Mouse (Mus musculus): ENCODE data around the gene Gm11492.
A peak's percentile ranks its signal among the peaks of the same experiment; 100 is the strongest.

Gene Gm11492

GRCm38 (mm10) chr11:87578963-87579601 lies 12.6 kb downstream of the Gm11492 start:
- no peak for DNase-seq (ENCODE audit: low read depth, low spot score)

DNA sequence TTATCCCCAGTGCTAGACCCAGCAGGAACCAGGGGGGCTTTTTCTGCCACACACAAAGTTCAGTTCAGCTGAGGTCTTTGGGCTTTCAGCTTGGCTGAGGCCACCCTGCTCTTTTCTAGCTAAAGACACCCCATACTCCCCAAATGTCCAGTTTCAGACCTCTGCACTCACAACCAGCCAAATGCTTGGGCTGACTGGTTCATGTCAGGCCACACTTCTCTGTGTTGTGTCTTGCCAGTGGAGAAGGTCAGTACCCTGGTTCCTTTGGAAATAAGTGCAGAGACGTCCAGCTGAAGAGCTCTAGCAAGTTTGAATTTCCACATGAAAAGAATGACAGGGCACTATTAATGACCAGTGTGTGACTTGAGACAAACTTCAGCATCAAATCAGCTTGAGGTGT lies 13.3 kb downstream of the Gm11492 start:
- DNase-seq (ENCODE audit: low read depth, low spot score), result no peak

DNA sequence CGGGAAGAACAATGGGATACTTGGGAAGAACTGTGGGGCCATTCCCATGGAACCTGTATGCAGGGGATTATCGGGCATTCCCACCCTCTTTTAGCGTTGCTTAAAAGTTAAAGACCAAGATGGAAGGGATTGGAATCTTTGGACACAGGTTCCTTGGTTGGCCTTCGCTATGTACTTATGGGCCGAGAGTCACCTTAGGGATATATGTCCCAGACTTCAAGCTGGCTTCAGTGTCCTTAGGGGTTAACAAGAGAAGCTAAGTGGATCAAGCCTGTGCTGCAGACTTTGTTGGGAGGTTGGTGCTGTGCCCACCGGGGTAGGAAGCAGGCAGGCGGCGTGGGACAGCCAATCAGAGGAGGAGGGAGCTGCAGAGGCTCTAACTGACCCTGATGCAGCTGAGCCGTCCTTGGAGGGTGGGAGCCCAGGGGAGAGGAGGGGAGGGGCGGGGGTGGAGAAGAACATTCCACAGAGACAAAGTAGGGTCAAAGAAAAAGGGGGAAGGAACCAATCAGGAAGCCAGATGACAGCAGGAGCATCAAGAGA lies 14.2 kb downstream of the Gm11492 start:
- no peak for DNase-seq (ENCODE audit: low read depth, low spot score)

DNA sequence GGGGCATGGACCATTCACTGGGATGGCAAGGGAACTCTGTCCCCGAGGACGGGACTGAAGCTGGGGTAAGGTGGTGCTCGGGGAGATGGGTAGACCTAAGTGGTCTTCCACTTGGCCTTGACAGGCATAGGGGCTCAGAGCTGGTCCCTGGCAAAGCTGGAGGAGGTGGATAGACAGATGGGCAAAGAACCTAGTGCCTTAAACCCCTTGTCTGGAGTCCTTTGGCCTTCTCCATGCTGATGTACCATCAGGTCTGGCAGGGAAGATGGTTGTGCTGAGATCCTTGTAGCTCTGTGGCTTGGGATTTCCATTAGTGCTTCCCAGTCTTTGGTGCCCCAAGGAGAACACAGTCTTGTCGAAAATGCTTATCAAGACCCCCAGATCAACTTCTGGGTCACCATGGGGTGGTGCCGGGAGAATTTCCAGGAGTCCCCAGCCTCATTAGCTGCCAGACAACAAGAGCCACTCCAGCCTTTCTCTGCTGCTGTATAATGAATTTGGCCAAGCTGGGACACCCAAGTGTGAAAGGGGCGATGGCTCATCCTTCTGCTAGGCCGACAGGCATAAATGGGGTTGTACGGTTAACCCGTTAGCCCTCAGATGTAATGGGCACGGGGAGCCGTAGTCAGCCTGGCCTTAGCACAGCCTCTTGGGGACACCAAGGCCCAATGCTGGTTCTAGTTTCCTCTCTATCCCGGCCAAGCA lies 14.9 kb downstream of the Gm11492 start:
- DNase-seq (ENCODE audit: low read depth, low spot score), result no peak

DNA sequence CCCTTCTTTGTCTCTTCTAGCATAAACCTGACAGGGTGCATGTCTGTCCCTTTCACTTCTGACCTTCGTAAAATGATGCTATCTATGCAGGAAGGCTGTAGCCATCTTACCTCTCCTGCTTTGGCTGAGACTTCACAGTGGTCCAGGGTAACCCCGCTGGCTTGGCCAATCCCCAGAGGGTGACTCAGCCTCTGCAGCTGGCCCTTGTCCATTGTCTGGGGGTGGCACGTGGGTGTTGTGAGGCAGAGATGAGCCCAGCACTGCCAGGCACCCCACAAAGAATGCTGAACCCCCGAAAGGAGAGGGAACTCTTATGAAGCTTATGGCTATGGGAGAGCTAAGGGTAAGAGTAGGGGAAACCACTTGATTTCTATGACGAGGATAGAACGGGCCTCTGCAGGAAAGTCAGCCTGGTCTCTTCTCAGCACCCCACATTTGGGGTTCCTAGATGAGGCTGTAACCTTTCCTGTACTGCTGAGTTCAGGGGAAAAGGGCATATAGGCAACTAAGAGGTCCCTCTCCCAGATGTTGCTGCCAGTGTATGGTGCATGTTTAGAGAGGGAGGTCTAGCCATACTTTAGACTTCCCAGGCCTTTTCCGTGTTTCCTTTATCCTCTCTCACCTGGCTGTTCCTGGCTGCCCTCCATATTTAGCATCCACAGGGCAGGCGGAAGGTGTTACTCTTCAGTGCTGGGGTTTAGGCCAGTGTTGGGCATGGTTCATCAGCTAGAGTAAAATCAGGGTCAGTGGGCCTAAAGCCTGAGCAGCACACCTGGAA lies 15.7 kb downstream of the Gm11492 start:
- DNase-seq (ENCODE audit: low read depth, low spot score), result no peak

- no peak for DNase-seq (ENCODE audit: low read depth, low spot score)
These were observed 17.0 kb downstream of the Gm11492 start for GRCm38 (mm10) chr11:87583291-87584034.

GRCm38 (mm10) chr11:87584711-87585505 lies 18.5 kb downstream of the Gm11492 start:
- no peak for DNase-seq (ENCODE audit: low read depth, low spot score)

GRCm38 (mm10) chr11:87587211-87587874 lies 20.9 kb downstream of the Gm11492 start:
- DNase-seq (ENCODE audit: low read depth, low spot score), result no peak

DNA sequence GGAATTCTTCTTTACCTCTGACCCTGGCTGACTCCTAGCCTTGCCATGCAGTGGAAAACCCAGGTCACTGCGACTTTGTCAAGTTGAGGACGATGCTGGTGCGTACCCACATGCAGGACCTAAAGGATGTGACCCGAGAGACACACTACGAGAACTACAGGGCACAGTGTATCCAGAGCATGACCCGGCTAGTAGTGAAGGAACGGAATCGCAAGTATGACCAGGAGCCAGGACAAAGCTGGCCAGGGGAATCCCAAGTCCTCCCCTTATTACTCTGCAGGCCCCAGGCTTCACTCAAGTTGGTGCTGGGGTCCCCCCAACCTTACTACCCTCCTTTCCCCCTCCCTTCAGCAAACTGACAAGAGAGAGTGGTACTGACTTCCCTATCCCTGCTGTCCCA lies 23.2 kb downstream of the Gm11492 start:
- no peak for DNase-seq (ENCODE audit: low read depth, low spot score)

DNA sequence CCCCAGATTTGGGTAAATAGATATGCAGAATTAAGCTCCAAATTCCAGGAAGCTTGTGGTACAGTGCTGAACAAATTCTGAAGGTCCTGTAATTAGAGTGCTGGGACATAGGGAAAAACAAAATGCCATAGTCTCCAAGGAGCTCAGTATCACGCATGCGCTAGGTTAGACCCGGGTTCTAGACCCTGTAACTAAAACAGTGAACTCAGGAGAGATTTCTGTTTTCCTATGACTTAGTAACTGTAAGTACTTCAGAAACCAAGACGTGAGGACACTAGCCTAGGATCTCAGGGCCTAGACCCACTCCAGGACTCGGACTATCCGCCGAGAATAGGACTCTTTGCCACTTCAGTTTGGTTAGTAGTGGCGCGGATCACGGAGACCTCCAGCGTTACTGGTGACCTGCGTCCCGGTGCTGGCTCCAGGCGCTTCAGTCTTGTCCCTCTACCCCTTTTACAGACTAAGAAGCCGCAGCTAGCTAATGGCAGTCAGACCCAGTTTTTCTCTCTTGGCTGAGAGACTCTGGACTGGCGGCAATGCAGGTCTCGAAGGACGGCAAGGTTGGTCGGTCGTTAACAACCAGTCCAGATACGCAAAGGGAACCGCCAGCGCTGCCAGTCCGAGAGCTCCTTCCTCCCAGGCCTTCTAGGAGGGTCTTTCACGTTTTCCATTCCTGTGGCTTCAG lies 24.5 kb downstream of the Gm11492 start:
- peak; percentile 42 for DNase-seq (ENCODE audit: low read depth, low spot score)

DNA sequence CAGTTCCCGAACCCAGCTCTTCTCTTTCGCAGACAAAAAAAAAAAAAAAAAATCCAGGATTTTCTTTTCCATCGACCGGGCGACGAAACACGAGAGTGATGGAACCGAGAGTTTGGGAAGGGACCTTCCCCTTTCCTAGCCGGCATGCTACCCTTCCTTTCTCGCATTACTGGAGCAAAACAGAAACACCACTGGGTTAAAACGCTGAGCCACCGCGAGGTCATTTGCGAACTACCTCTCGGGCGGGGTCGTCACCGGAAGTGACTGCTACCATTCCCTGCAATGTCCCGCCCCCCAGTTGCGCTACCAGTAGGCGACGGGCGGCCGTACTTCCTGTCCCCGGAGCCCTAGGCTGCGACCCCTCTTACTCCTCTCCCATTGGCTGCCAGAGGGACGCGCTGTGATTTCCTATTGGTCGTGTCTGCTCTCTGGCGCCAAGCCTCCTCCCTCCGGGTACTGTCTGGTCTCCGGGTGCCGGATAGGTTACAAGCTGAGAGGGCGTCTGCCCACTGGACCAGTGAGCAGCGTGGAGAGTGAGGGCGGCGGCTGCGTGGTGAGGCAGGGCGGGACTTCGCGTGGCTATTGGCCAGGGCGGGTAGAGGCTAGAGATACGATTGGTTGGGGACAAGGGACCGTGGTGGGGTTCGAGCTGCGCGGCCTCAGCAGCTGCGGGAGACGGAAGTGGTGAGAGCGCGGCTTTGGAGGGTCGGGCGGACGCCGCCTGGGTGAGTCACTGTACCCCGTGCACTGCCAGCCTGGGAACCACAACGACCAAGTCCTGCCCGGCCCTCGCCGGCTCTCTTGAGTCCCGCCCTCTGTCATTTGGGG lies 25.3 kb downstream of the Gm11492 start, which contains the start of gene Mtmr4:
TSS of gene Mtmr4 (plus strand) at position 637 of the 828 bp plus-strand sequence.
- peak; percentile 100 for DNase-seq (ENCODE audit: low read depth, low spot score)

- DNase-seq (ENCODE audit: low read depth, low spot score), result no peak
These were observed 25.9 kb downstream of the Gm11492 start for GRCm38 (mm10) chr11:87592354-87592695.

DNA sequence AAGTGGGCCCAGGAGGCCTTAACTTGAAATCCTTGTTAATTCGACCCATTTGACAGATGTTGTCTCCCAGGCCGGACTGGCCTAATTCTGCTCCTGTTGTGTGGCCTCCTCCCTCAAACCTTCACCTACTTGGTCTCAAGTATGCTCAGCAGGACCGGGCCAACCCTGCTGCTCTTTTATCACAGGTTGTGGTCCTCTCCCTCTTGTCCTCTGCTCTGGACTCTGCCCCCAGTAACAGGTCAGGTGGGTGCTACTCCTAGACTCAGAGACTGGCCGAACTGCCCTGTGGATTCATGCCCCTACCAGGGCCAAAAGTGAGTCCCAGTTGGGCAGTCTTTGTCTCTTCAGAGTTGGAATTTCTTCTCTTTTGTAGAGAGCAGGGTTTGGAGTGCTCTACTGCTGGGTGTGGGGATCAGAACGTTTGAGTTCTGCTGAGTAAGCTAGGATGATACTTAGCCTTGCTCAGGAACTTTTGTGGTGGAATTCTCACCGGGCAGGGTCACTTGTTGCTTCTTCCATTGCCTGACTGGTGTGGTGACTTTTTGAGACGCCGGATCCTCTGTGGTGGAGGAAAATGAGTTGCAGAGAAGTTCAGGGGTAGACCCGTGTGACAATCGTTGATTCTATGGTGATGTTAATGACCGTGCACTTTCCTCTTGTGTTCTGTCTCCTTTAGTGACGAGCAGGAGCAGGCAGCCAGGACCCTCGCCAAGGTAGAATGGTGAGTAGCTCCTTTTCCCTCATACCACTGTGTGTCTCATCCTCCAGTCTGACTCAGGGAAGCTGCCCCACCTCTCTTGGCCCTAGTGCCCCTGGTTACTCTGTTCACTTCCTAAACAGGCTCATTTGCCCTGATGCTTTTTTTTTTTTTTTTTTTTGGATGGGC lies 26.5 kb downstream of the Gm11492 start:
- no peak for DNase-seq (ENCODE audit: low read depth, low spot score)

DNA sequence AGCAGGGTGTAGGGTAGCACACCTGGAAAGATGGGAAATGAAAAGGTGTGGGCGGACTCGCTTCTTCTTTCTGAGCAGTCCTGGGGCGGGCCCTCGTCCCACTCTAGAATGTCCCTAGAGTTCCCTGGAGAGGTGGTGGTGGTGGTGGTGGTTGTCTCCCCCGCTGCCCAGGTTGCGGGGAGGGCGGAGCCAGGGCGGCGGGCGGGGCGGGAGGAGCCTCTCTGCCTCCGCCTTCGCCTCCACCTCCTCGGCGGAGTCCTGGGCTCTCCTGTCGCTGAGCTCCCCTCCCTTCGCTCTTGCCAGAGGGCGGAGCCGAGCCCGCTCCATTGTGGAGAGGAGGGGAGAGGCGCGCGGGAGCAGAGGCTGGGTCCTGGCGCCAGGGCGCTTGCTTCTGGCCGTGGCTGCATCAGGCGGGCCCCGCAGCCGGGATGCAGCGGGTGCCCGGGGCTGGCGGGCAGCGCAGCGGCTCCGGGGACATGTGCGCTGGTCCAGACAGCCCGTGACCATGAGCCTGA lies 28.9 kb downstream of the Gm11492 start:
- DNase-seq (ENCODE audit: low read depth, low spot score), result peak; percentile 96

DNA sequence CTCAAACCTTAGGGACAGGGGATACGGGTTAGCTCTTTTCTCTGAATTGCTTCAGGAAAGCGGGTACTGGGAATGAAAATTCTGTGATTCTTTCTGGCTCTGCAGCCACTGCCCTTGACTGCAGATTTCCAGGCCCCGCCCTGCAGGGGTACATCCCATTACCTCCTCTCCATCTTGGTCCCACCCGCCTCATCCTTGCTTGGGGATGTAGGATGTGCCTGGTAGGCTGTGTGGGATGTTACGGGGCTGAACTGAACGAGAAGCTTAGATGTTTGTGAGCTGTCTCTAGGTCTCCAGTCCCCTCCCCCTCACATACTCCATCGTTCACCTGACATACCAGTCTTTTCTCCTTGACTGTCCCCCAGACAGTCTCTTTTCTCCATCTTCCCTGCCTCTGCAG lies 29.5 kb downstream of the Gm11492 start:
- DNase-seq (ENCODE audit: low read depth, low spot score), result peak; percentile 67

GRCm38 (mm10) chr11:87596492-87596891 lies 30.0 kb downstream of the Gm11492 start:
- no peak for DNase-seq (ENCODE audit: low read depth, low spot score)

- DNase-seq (ENCODE audit: low read depth, low spot score), result no peak
These were observed 30.6 kb downstream of the Gm11492 start for GRCm38 (mm10) chr11:87597061-87597460.
